Mouse (Mus musculus) neural tube, embryonic 10.5 days (tissue): ENCODE measurements around the gene Lrit3.
"Not testable (repeated sequence)": the region's sequence is repeated elsewhere in the genome, so short reads cannot be mapped to it uniquely, and the experiment has no call there.

Source experiments
- DNase-seq: peaks from one replicate; pipeline ENCODE4 v3.0.0-alpha.2; 2017; ENCODE audit warnings: low spot score; ENCODE audit errors: extremely low spot score

Lrit3 gene

GRCm38 (mm10) chr3:129781435-129781834 is 22.4 kb downstream of the Lrit3 start:
- no peak for DNase-seq

GRCm38 (mm10) chr3:129771210-129771609 is 32.6 kb downstream of the Lrit3 start:
- no peak for DNase-seq

GRCm38 (mm10) chr3:129766971-129767794 is 36.6 kb downstream of the Lrit3 start:
- DNase-seq, result no peak

- no peak for DNase-seq
Observed at GRCm38 (mm10) chr3:129766106-129766505, 37.7 kb downstream of the Lrit3 start.

- not testable (repeated sequence) for DNase-seq
Observed at GRCm38 (mm10) chr3:129757599-129757998, 46.2 kb downstream of the Lrit3 start.

DNA sequence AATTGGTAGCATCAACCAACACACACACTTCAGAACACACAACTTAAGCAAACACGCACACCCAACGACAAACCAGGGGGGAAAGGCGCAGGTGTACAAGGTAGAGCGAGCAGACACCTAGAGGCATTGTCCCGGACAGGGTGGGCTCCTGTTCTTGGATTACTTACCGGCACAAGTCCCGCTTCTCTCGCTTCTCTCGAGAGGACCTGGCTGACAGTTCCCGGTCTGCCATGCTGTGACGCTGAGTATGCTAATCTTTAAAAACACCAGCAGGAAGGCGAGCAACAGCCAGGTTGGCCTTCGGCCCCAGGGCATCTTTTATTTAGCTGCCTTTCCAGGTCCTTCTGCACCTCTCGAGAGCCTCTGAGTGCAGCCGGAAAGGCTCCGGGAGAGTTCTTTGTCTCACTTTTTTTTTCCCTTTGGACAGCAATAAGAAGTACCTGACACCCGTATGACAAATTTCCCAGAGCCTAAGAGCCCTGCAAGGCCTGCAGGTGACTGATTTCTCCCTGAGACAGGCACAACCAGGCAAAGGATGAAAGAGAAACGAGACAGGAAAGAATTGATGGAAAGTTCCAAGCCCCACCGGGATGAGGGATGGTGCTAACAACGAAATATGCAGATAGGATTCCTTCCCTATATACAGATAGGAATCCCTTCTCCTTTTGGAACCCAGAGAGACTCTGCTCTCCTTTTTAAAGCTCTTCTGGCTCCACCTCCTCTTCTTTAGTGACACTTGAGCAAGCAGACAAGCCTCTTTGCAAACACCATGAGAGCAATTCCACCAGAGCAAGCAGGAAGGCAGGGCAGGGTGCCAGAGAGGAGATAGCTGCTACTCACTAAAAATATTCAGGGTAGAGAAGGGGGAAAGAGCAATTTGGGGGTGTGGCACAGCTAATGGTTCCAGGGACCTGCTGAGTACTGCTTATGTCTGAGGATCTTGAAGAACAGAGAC is 48.9 kb downstream of the Lrit3 start, which contains the start of gene Egf:
Egf (minus strand) TSS at position 667 of the 955 bp plus-strand sequence.
- peak; percentile 23 for DNase-seq

DNA sequence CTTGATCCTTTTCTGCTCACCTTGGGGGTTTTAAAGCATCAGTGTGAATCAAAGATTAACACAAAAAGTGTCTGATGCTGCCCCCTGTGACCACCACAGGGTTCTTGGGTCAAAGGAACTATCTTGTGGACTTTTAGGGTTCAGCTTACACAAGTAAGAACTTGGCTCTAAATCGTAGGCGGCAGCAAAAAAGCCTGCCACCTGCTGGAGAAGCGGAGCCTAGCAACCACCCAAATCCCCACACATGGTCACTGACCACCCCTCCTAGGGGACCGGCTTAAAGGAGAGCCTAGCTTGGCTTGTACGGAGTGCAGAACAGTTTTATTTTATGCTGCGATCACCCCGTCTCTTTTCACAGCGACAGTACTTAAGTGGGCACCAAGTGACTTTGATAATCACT is 59.0 kb downstream of the Lrit3 start:
- DNase-seq, result peak; percentile 50

GRCm38 (mm10) chr3:129742781-129743180 is 61.0 kb downstream of the Lrit3 start:
- no peak for DNase-seq

DNA sequence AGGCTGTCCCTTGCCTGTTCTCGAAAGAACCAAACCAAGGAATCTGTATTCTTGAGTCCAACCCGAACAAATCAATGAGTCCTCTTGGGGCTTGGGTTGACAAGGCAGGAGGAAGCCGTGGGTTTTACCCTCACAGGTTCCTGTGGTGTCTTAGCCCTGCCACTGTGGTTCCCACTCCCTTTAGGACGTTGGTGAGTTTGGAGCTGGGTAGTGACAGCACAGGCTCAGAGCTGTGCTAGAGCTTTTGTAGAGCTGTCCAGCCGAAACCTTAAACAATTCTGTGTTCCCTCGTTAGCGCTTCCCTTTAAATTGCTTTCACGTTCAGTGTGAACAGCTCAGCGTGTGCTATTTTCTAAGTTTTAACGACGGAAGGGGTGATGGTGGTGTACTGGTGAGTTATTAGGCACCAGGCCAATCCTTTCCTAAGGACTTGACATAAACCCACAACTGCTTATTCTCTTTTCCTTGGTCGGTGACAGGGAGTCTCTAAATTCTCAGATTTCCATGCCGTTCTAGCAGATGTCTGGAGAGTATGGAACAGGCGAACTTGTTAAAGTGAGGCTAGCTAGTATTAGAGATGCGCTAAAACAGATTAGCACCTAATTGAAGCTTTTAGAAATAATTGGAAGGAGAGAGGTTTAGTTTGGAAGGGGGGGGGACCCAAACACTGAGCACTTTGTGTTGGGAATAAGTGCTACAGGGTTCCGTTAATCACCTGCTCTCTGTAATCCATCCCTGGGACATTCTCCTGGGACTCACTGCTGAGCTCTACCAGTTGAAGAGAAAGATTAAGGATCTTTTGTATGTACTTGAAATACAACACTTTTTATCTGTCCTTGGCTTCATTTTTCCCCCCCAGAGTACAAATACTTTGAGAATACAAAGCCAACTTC is 65.3 kb downstream of the Lrit3 start:
- DNase-seq, result no peak
